Mouse (Mus musculus): Measurements from ENCODE around the gene Olfr1274-ps. TPM values are rescaled to one million over a fixed set of nuclear protein-coding genes. Genes with fewer than 3 reads are reported as not detected.

The Olfr1274-ps gene
- total RNA-seq (2023), result not detected

GRCm38 (mm10) chr2:90398633-90399107, at the start of gene Olfr1274-ps:
TSS of gene Olfr1274-ps (plus strand) at chr2:90398683.

Other genes with a start within 250 kb of the Olfr1274-ps start
- gene Olfr1270, start 245.6 kb upstream of the Olfr1274-ps start, total RNA-seq (2023), result not detected
- under 1 TPM; 0.30 to 0.50 TPM for gene Olfr1506, start 174.2 kb upstream of the Olfr1274-ps start, total RNA-seq (2023)
- not detected for gene Olfr142, start 141.1 kb upstream of the Olfr1274-ps start, total RNA-seq (2023)
- gene Olfr1271, start 127.7 kb upstream of the Olfr1274-ps start, total RNA-seq (2023), result not detected
- gene Olfr1272, start 105.8 kb upstream of the Olfr1274-ps start, total RNA-seq (2023), result not detected
- gene Gm13769, start 76.5 kb upstream of the Olfr1274-ps start, total RNA-seq (2023), result not detected
- gene Ptprj, start 182.0 kb downstream of the Olfr1274-ps start, total RNA-seq (2023), result 1 to 10 TPM; 4.8 to 8.6 TPM